Mouse (Mus musculus): Measurements from ENCODE around the gene Coq8b. TPM values are rescaled to one million over a fixed set of nuclear protein-coding genes. Genes with fewer than 3 reads are reported as not detected.

The Coq8b gene
- polyA plus RNA-seq, 1 experiment from 2014 or later: 20.8 TPM

GRCm38 (mm10) chr7:27259271-27259721 lies 26.5 kb downstream of the Coq8b start:
- peak overlapping the region; percentile 87 for H3K4me3 ChIP-seq (replicated peaks; ENCODE audit: low read depth, low read length)
- 5% methylated on average over 9 of the region's 9 CpGs for WGBS
- H3K4me2 ChIP-seq (ENCODE audit: low read length): peak overlapping the region; percentile 90
- peak overlapping the region; percentile 72; the same call in 1 of the 2 replicates for H3K27ac ChIP-seq
- peak overlapping the region; percentile 88 for H3K9ac ChIP-seq (ENCODE audit: low read depth, low read length)
- no peak for TF ChIP-seq CTCF (IDR thresholded peaks at IDR 0.05; ENCODE audit: low read depth)
- H3K4me1 ChIP-seq (replicated peaks; ENCODE audit: insufficient read depth, low read length): peaks cover 9% of the 10 kb centered on the region; the same call in 1 of the 2 replicates
- no peaks in the 10 kb centered on the region for H3K27me3 ChIP-seq (ENCODE audit: insufficient read depth, low read length)
- H3K36me3 ChIP-seq (ENCODE audit: insufficient read depth, low read length): 0 out of 2 replicates have a peak, but pooled peaks cover 11% of the 10 kb centered on the region
- H3K9me3 ChIP-seq (replicated peaks; ENCODE audit: low read length): no peaks in the 10 kb centered on the region
- ATAC-seq (replicated peaks; ENCODE audit: low FRiP score, low read depth) (no peak), DNase-seq (ENCODE audit: low spot score) (peak; percentile 35)

- 0 out of 2 replicates have a peak, but pooled peaks cover 11% of the 10 kb centered on the region for H3K36me3 ChIP-seq (ENCODE audit: insufficient read depth, low read length)
- no peak overlapping the region for H3K27ac ChIP-seq
- no peaks in the 10 kb centered on the region for H3K27me3 ChIP-seq (ENCODE audit: insufficient read depth, low read length)
- H3K9ac ChIP-seq (ENCODE audit: low read depth, low read length): peak overlapping the region; percentile 88
- 33% methylated on average over 5 of the region's 5 CpGs for WGBS
- H3K4me3 ChIP-seq (replicated peaks; ENCODE audit: low read depth, low read length): peak overlapping the region; percentile 87
- DNase-seq (ENCODE audit: low spot score) (no peak), ATAC-seq (replicated peaks; ENCODE audit: low FRiP score, low read depth) (no peak)
- no peaks in the 10 kb centered on the region for H3K9me3 ChIP-seq (replicated peaks; ENCODE audit: low read length)
- no peak for TF ChIP-seq CTCF (IDR thresholded peaks at IDR 0.05; ENCODE audit: low read depth)
- H3K4me1 ChIP-seq (replicated peaks; ENCODE audit: insufficient read depth, low read length): peaks cover 9% of the 10 kb centered on the region; the same call in 1 of the 2 replicates
- peak overlapping the region; percentile 90 for H3K4me2 ChIP-seq (ENCODE audit: low read length)
These were observed 26.9 kb downstream of the Coq8b start for GRCm38 (mm10) chr7:27259771-27260170.

GRCm38 (mm10) chr7:27260856-27261255 lies 28.0 kb downstream of the Coq8b start:
- peaks cover 9% of the 10 kb centered on the region; the same call in 1 of the 2 replicates for H3K4me1 ChIP-seq (replicated peaks; ENCODE audit: insufficient read depth, low read length)
- no peak overlapping the region for H3K4me3 ChIP-seq (replicated peaks; ENCODE audit: low read depth, low read length)
- H3K36me3 ChIP-seq (ENCODE audit: insufficient read depth, low read length): 0 out of 2 replicates have a peak, but pooled peaks cover 11% of the 10 kb centered on the region
- no peaks in the 10 kb centered on the region for H3K27me3 ChIP-seq (ENCODE audit: insufficient read depth, low read length)
- no peak overlapping the region for H3K9ac ChIP-seq (ENCODE audit: low read depth, low read length)
- H3K27ac ChIP-seq: no peak overlapping the region
- H3K4me2 ChIP-seq (ENCODE audit: low read length): 0 out of 2 replicates have a peak overlapping the region, but pooled peaks have one; percentile 90
- no peak for TF ChIP-seq CTCF (IDR thresholded peaks at IDR 0.05; ENCODE audit: low read depth)
- H3K9me3 ChIP-seq (replicated peaks; ENCODE audit: low read length): no peaks in the 10 kb centered on the region
- ATAC-seq (replicated peaks; ENCODE audit: low FRiP score, low read depth): no peak
- DNase-seq (ENCODE audit: low spot score): no peak
- WGBS: 75% methylated on average over 7 of the region's 7 CpGs

- 78% methylated on average over 6 of the region's 6 CpGs for WGBS
- Histone ChIP-seq H3K9me3 (replicated peaks; ENCODE audit: low read length) (no peaks in the 10 kb centered on the region), H3K4me2 (ENCODE audit: low read length) (no peak overlapping the region), H3K27me3 (ENCODE audit: insufficient read depth, low read length) (no peaks in the 10 kb centered on the region), H3K4me1 (replicated peaks; ENCODE audit: insufficient read depth, low read length) (peaks cover 8% of the 10 kb centered on the region; the same call in 1 of the 2 replicates), H3K9ac (ENCODE audit: low read depth, low read length) (no peak overlapping the region), H3K4me3 (replicated peaks; ENCODE audit: low read depth, low read length) (no peak overlapping the region), H3K36me3 (ENCODE audit: insufficient read depth, low read length) (0 out of 2 replicates have a peak, but pooled peaks cover 11% of the 10 kb centered on the region), H3K27ac (no peak overlapping the region)
- TF ChIP-seq CTCF (IDR thresholded peaks at IDR 0.05; ENCODE audit: low read depth): no peak
- no peak for ATAC-seq (replicated peaks; ENCODE audit: low FRiP score, low read depth)
- no peak for DNase-seq (ENCODE audit: low spot score)
These were observed 29.1 kb downstream of the Coq8b start for GRCm38 (mm10) chr7:27261888-27262287.

- Histone ChIP-seq H3K27me3 (ENCODE audit: insufficient read depth, low read length) (no peaks in the 10 kb centered on the region), H3K9ac (ENCODE audit: low read depth, low read length) (no peak overlapping the region), H3K4me2 (ENCODE audit: low read length) (no peak overlapping the region), H3K4me1 (replicated peaks; ENCODE audit: insufficient read depth, low read length) (0 out of 2 replicates have a peak, but pooled peaks cover 3% of the 10 kb centered on the region), H3K9me3 (replicated peaks; ENCODE audit: low read length) (no peaks in the 10 kb centered on the region), H3K4me3 (replicated peaks; ENCODE audit: low read depth, low read length) (no peak overlapping the region), H3K36me3 (ENCODE audit: insufficient read depth, low read length) (peaks cover 19% of the 10 kb centered on the region; the same call in 1 of the 2 replicates), H3K27ac (no peak overlapping the region)
- ATAC-seq (replicated peaks; ENCODE audit: low FRiP score, low read depth): no peak
- 90% methylated on average over 12 of the region's 12 CpGs for WGBS
- no peak for DNase-seq (ENCODE audit: low spot score)
- TF ChIP-seq CTCF (IDR thresholded peaks at IDR 0.05; ENCODE audit: low read depth): no peak
These were observed 31.9 kb downstream of the Coq8b start for GRCm38 (mm10) chr7:27264761-27265160.

- Histone ChIP-seq H3K4me1 (replicated peaks; ENCODE audit: insufficient read depth, low read length) (no peaks in the 10 kb centered on the region), H3K4me2 (ENCODE audit: low read length) (no peak overlapping the region), H3K9me3 (replicated peaks; ENCODE audit: low read length) (no peaks in the 10 kb centered on the region), H3K4me3 (replicated peaks; ENCODE audit: low read depth, low read length) (no peak overlapping the region), H3K36me3 (ENCODE audit: insufficient read depth, low read length) (peaks cover 22% of the 10 kb centered on the region; the same call in 1 of the 2 replicates), H3K27me3 (ENCODE audit: insufficient read depth, low read length) (no peaks in the 10 kb centered on the region), H3K27ac (no peak overlapping the region), H3K9ac (ENCODE audit: low read depth, low read length) (no peak overlapping the region)
- DNase-seq (ENCODE audit: low spot score): no peak
- 60% methylated on average over 20 of the region's 20 CpGs for WGBS
- no peak for TF ChIP-seq CTCF (IDR thresholded peaks at IDR 0.05; ENCODE audit: low read depth)
- no peak for ATAC-seq (replicated peaks; ENCODE audit: low FRiP score, low read depth)
These were observed 33.8 kb downstream of the Coq8b start for GRCm38 (mm10) chr7:27266515-27267128.

Data from kidney, postnatal 0 days (tissue).